Comparison of ENCODE assay signal across 9 mouse cellular contexts in the genomic region with DNA sequence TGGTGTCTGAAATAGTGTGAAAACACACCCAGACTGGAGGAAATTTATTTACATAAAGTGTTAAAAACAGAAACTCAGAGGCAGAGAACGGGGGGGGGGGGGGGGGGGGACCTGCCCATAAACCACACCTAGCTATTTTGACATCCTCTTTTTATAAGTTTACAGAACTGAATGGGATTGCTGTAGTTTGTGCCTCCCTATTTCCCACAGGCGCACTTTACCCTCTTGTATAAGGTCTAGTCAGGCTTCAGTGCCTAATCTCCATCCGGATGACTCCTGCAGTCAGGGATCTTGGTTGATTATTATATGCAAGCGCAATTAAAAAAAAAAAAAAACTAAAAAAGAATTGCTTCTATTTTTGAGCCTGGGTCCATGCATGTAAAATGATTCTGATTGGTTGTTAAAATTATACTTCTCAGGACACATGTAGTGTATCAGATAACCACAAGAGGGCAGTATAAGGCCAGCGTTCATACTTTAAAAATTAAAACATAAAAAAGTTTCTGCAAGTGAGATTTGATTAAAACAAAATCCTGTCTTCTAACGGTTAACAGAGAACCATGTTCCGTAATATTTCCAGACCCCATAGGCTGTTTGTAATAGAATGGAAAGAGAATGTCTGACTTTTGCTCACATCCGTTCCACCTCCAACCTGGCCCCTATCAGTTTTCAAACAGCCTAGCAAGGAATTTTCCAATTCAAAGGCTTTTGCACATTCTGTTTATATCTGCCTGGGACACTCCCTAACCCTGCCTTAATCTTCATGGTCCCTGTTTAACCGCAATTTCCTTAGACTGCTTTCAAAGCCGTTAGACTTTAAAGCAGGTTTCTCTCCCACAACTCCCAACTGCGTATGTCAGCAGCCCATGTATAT.
A peak's percentile ranks its signal among the peaks of the same experiment; 100 is the strongest.
DNase-seq lines count a peak whose midpoint lies in the region; ATAC-seq and TF ChIP-seq lines count a peak whose summit lies in the region.
"Had no signal": no experiment of that assay in that cellular context is flagged by ENCODE, and none has a peak within 500 bp of the region (broad histone marks: within the 10 kb centered on the region; RNA-seq: fewer than 3 reads in every experiment).

No protein-coding gene starts in this region.

- 43% methylated on average over 11 of the region's 11 CpGs for WGBS in heart, embryonic 10.5 days
- WGBS in intestine, postnatal 0 days: 41% methylated on average over 11 of the region's 11 CpGs
- 28% methylated on average over 11 of the region's 11 CpGs for WGBS in stomach, embryonic 14.5 days

- H3K27ac ChIP-seq in heart, embryonic 10.5 days: no peak overlapping the region
- H3K27ac ChIP-seq in intestine, postnatal 0 days (ENCODE audit: low read depth, low read length): no peak overlapping the region
- H3K27ac ChIP-seq in stomach, embryonic 14.5 days (ENCODE audit: low read length): no peak overlapping the region
- H3K27ac ChIP-seq: macrophage had no signal

- no peak overlapping the region for H3K4me3 ChIP-seq in heart, embryonic 10.5 days
- no peak overlapping the region for H3K4me3 ChIP-seq in intestine, postnatal 0 days (ENCODE audit: low read depth, low read length)
- H3K4me3 ChIP-seq in stomach, embryonic 14.5 days (ENCODE audit: low read depth, low read length): no peak overlapping the region

- no peaks in the 10 kb centered on the region for H3K9me3 ChIP-seq in heart, embryonic 10.5 days
- H3K9me3 ChIP-seq in intestine, postnatal 0 days (ENCODE audit: control insufficient read depth): no peaks in the 10 kb centered on the region
- H3K9me3 ChIP-seq in stomach, embryonic 14.5 days (ENCODE audit: control insufficient read depth, low read depth, low read length): no peaks in the 10 kb centered on the region

- no peak for ATAC-seq in intestine, postnatal 0 days
- ATAC-seq in stomach, embryonic 14.5 days (ENCODE audit: insufficient number of reproducible peaks, insufficient read depth, low FRiP score, low read depth): peak; percentile 14; the same call in 1 of the 2 replicates

- H3K4me2 ChIP-seq in intestine, postnatal 0 days (replicated peaks; ENCODE audit: low read depth): no peak overlapping the region
- peak overlapping the region; percentile 25 for H3K4me2 ChIP-seq in stomach, embryonic 14.5 days (replicated peaks; ENCODE audit: low read depth, low read length)

- TF ChIP-seq CTCF in intestine, postnatal 0 days (IDR thresholded peaks at IDR 0.05; ENCODE audit: low read depth): peak; percentile 73

- H3K9ac ChIP-seq in intestine, postnatal 0 days (ENCODE audit: low read depth, low read length): no peak overlapping the region
- H3K9ac ChIP-seq in stomach, embryonic 14.5 days (replicated peaks; ENCODE audit: low read depth, low read length): no peak overlapping the region

- no peaks in the 10 kb centered on the region for H3K4me1 ChIP-seq in heart, embryonic 10.5 days
- no peaks in the 10 kb centered on the region for H3K4me1 ChIP-seq in intestine, postnatal 0 days (replicated peaks; ENCODE audit: control insufficient read depth, insufficient read depth, low read length)
- no peaks in the 10 kb centered on the region for H3K4me1 ChIP-seq in stomach, embryonic 14.5 days (ENCODE audit: control insufficient read depth, insufficient read depth, low read length)

- DNase-seq in heart, adult 8-10 months (ENCODE audit: low spot score): peak; percentile 1
- DNase-seq in heart, embryonic 10.5 days (ENCODE audit: low spot score): no peak
- DNase-seq in 416B (ENCODE audit: low read depth): peak; percentile 96
- peak; percentile 72 for DNase-seq in c-Kit-positive CD71-positive TER-119-negative erythroid progenitor cells, embryonic 14.5 days (ENCODE audit: low read depth)
- DNase-seq in ovary, postnatal 36 days (ENCODE audit: low spot score): no peak
- DNase-seq in thymus, postnatal 36 days: no peak

- no peaks in the 10 kb centered on the region for H3K27me3 ChIP-seq in heart, embryonic 10.5 days (ENCODE audit: insufficient read depth, poor library complexity, severe bottlenecking)
- no peaks in the 10 kb centered on the region for H3K27me3 ChIP-seq in intestine, postnatal 0 days (replicated peaks; ENCODE audit: control insufficient read depth, insufficient read depth, low read length)
- no peaks in the 10 kb centered on the region for H3K27me3 ChIP-seq in stomach, embryonic 14.5 days (ENCODE audit: control insufficient read depth, insufficient read depth, low read length)

- H3K36me3 ChIP-seq in heart, embryonic 10.5 days: no peaks in the 10 kb centered on the region
- no peaks in the 10 kb centered on the region for H3K36me3 ChIP-seq in intestine, postnatal 0 days (ENCODE audit: control insufficient read depth, insufficient read depth)
- no peaks in the 10 kb centered on the region for H3K36me3 ChIP-seq in stomach, embryonic 14.5 days (ENCODE audit: control insufficient read depth, insufficient read depth, low read length)

Comparison
In these comparisons a context has a peak if more than half of its experiments do, and no peak if none do; other contexts are left out.
1. DNase-seq: peak in heart, adult 8-10 months (single experiment), 416B (single experiment) and c-Kit-positive CD71-positive TER-119-negative erythroid progenitor cells, embryonic 14.5 days (single experiment); none in heart, embryonic 10.5 days (single experiment), ovary, postnatal 36 days (single experiment) and thymus, postnatal 36 days (0 of 2).